Mouse (Mus musculus): Measurements from ENCODE around the gene Dnase2a. TPM values are rescaled to one million over a fixed set of nuclear protein-coding genes. Genes with fewer than 3 reads are reported as not detected.

The Dnase2a gene
- polyA plus RNA-seq, 1 experiment from 2014 or later: 12.9 TPM

DNA sequence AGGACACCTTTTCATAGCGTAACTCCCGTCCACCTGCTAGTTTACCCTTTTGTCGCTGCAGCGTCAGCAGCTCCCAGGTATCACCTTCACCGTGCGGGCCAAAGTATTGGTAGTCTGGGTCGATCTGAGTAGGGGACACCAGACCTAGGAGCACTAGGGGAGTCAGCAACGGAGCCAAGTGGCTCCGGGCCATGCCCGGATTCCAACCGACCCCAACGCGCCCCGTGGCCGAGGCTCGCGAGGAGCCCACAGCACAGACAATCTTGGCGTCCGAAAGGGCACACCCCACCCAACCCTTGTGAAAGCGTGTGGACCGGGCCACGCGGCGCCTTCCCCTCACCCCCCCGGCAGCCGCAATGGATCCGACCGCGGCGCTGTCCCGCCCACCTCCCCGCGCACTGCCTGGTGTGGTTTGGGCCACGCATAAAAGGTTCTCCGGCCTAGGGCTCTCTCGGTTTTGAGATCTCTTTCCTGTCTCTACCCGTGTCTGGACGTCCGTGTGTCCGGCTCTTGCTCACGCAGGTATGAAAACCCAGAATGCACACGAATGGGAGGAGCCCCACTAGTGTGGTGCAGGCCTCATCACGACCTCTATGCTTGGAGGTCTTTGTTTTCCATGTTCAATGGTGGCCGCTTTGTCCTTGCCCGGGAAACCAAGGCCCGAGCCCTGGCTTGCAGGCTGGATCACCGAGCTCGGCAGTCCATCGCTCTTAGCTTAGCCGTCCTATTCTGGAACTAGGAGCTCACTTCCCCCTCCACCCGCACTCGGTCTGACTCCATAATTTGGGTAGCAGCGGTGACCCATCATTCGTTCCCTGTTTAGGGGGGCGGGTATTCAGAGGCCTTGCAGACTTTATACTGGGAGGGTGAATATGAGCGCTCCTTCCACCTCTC lies 61.1 kb downstream of the Dnase2a start, which contains the start of the genes Gm49661, Prdx2 and Rnaseh2a:
Gene Gm49661, minus strand, starts transcription at position 193 of the 894 bp plus-strand sequence.
Gene Prdx2, plus strand, starts transcription at position 347 of the 894 bp plus-strand sequence.
Gene Rnaseh2a, minus strand, starts transcription at position 527 of the 894 bp plus-strand sequence.
- DNase-seq (ENCODE audit: low spot score): peak; percentile 69

DNA sequence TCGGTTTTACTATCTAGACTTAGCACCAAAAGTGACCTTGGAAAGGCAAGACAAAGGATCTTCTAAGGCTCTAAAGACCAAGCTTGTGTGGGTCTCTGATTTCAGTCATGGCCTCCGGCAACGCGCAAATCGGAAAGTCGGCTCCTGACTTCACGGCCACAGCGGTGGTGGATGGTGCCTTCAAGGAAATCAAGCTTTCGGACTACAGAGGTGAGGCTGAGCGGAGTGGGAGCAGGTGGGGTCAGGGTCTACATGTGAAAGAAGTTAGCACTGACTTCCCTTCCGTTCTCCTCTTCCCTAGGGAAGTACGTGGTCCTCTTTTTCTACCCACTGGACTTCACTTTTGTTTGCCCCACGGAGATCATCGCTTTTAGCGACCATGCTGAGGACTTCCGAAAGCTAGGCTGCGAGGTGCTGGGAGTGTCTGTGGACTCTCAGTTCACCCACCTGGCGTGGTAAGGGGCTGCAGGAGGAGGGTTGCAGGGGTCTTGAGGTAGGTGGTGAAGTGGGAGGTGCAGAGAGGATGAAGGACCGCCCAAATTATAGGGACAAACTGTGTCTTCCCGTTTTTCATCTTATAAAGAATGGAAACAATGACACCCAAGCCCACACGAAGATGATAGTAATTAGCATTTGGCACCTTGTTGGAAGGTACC lies 61.9 kb downstream of the Dnase2a start:
- DNase-seq (ENCODE audit: low spot score): no peak

- DNase-seq (ENCODE audit: low spot score): no peak
Measured at GRCm38 (mm10) chr8:84970913-84971312, 62.6 kb downstream of the Dnase2a start.

Small RNA genes within 50 kb of the gene (microRNA-seq; reads per million reads assigned to microRNA genes)
- not detected for gene Gm24197 (ENCODE audit: borderline number of aligned reads)
- gene Mir7069 (ENCODE audit: borderline number of aligned reads): 3.3 reads per million

Other genes starting within 250 kb of the Dnase2a start
- gene Ier2, start 245.7 kb upstream of the Dnase2a start, polyA plus RNA-seq (2015; fragmentation: Nextera tagmentation; extraction: Ambion mirVana): 76.9 and 86.0 TPM in 2 replicates
- 50.0 and 51.5 TPM in 2 replicates for gene Trmt1, start 222.3 kb upstream of the Dnase2a start, polyA plus RNA-seq (2015; fragmentation: Nextera tagmentation; extraction: Ambion mirVana)
- gene Nacc1, start 220.7 kb upstream of the Dnase2a start, polyA plus RNA-seq (2015; fragmentation: Nextera tagmentation; extraction: Ambion mirVana): 12.1 TPM in 2 replicates
- 8.1 and 8.8 TPM in 2 replicates for gene Lyl1, start 207.1 kb upstream of the Dnase2a start, polyA plus RNA-seq (2015; fragmentation: Nextera tagmentation; extraction: Ambion mirVana)
- 2.4 and 3.6 TPM in 2 replicates for gene G430095P16Rik, start 185.6 kb upstream of the Dnase2a start, polyA plus RNA-seq (2015; fragmentation: Nextera tagmentation; extraction: Ambion mirVana)
- 7.2 and 11.7 TPM in 2 replicates for gene Nfix, start 108.2 kb upstream of the Dnase2a start, polyA plus RNA-seq (2015; fragmentation: Nextera tagmentation; extraction: Ambion mirVana)
- gene Dand5, start 85.7 kb upstream of the Dnase2a start, polyA plus RNA-seq (2015; fragmentation: Nextera tagmentation; extraction: Ambion mirVana): 4.0 and 4.4 TPM in 2 replicates
- 56.4 and 57.4 TPM in 2 replicates for gene Gadd45gip1, start 77.0 kb upstream of the Dnase2a start, polyA plus RNA-seq (2015; fragmentation: Nextera tagmentation; extraction: Ambion mirVana)
- gene Rad23a, start 67.9 kb upstream of the Dnase2a start, polyA plus RNA-seq (2015; fragmentation: Nextera tagmentation; extraction: Ambion mirVana): 120 and 141 TPM in 2 replicates
- gene Calr, start 61.6 kb upstream of the Dnase2a start, polyA plus RNA-seq (2015; fragmentation: Nextera tagmentation; extraction: Ambion mirVana): 383 and 479 TPM in 2 replicates
- 92.4 and 93.1 TPM in 2 replicates for gene Farsa, start 51.6 kb upstream of the Dnase2a start, polyA plus RNA-seq (2015; fragmentation: Nextera tagmentation; extraction: Ambion mirVana)
- 104 and 110 TPM in 2 replicates for gene Syce2, start 36.4 kb upstream of the Dnase2a start, polyA plus RNA-seq (2015; fragmentation: Nextera tagmentation; extraction: Ambion mirVana)
- gene Gcdh, start 14.6 kb upstream of the Dnase2a start, polyA plus RNA-seq (2015; fragmentation: Nextera tagmentation; extraction: Ambion mirVana): 27.1 and 29.1 TPM in 2 replicates
- 0.37 and 0.43 TPM in 2 replicates for gene Klf1, start 6.6 kb upstream of the Dnase2a start, polyA plus RNA-seq (2015; fragmentation: Nextera tagmentation; extraction: Ambion mirVana)
- gene Mast1, start 28.8 kb downstream of the Dnase2a start, polyA plus RNA-seq (2015; fragmentation: Nextera tagmentation; extraction: Ambion mirVana): 0.08 and 0.22 TPM in 2 replicates
- gene Rtbdn, start 38.4 kb downstream of the Dnase2a start, polyA plus RNA-seq (2015; fragmentation: Nextera tagmentation; extraction: Ambion mirVana): 0.10 and 0.23 TPM in 2 replicates
- gene Gm49661, start 60.9 kb downstream of the Dnase2a start, polyA plus RNA-seq (2015; fragmentation: Nextera tagmentation; extraction: Ambion mirVana): not detected in 2 replicates
- 450 and 476 TPM in 2 replicates for gene Prdx2, start 61.0 kb downstream of the Dnase2a start, polyA plus RNA-seq (2015; fragmentation: Nextera tagmentation; extraction: Ambion mirVana)
- 150 TPM in 2 replicates for gene Rnaseh2a, start 61.2 kb downstream of the Dnase2a start, polyA plus RNA-seq (2015; fragmentation: Nextera tagmentation; extraction: Ambion mirVana)
- 71.2 and 71.6 TPM in 2 replicates for gene Junb, start 70.2 kb downstream of the Dnase2a start, polyA plus RNA-seq (2015; fragmentation: Nextera tagmentation; extraction: Ambion mirVana)
- gene Hook2, start 82.0 kb downstream of the Dnase2a start, polyA plus RNA-seq (2015; fragmentation: Nextera tagmentation; extraction: Ambion mirVana): 14.9 and 16.0 TPM in 2 replicates
- 0.12 TPM in 1 of 2 replicates, not detected in the other for gene Best2, start 106.0 kb downstream of the Dnase2a start, polyA plus RNA-seq (2015; fragmentation: Nextera tagmentation; extraction: Ambion mirVana)
- 90.7 and 95.8 TPM in 2 replicates for gene Asna1, start 116.7 kb downstream of the Dnase2a start, polyA plus RNA-seq (2015; fragmentation: Nextera tagmentation; extraction: Ambion mirVana)
- gene Trir, start 118.3 kb downstream of the Dnase2a start, polyA plus RNA-seq (2015; fragmentation: Nextera tagmentation; extraction: Ambion mirVana): 172 and 191 TPM in 2 replicates
- 27.4 and 29.0 TPM in 2 replicates for gene Tnpo2, start 128.4 kb downstream of the Dnase2a start, polyA plus RNA-seq (2015; fragmentation: Nextera tagmentation; extraction: Ambion mirVana)
- gene Fbxw9, start 151.5 kb downstream of the Dnase2a start, polyA plus RNA-seq (2015; fragmentation: Nextera tagmentation; extraction: Ambion mirVana): 15.0 and 18.0 TPM in 2 replicates
- gene Gm5741, start 159.4 kb downstream of the Dnase2a start, polyA plus RNA-seq (2015; fragmentation: Nextera tagmentation; extraction: Ambion mirVana): not detected in 2 replicates
- gene Dhps, start 163.2 kb downstream of the Dnase2a start, polyA plus RNA-seq (2015; fragmentation: Nextera tagmentation; extraction: Ambion mirVana): 78.0 and 80.5 TPM in 2 replicates
- gene Wdr83os, start 172.2 kb downstream of the Dnase2a start, polyA plus RNA-seq (2015; fragmentation: Nextera tagmentation; extraction: Ambion mirVana): 142 and 149 TPM in 2 replicates
- gene Wdr83, start 172.7 kb downstream of the Dnase2a start, polyA plus RNA-seq (2015; fragmentation: Nextera tagmentation; extraction: Ambion mirVana): 53.4 and 54.2 TPM in 2 replicates
- 64.0 and 68.4 TPM in 2 replicates for gene Man2b1, start 174.7 kb downstream of the Dnase2a start, polyA plus RNA-seq (2015; fragmentation: Nextera tagmentation; extraction: Ambion mirVana)
- 0.50 and 0.53 TPM in 2 replicates for gene Zfp791, start 214.5 kb downstream of the Dnase2a start, polyA plus RNA-seq (2015; fragmentation: Nextera tagmentation; extraction: Ambion mirVana)
- 0.05 TPM in 1 of 2 replicates, not detected in the other for gene Cks1brt, start 243.4 kb downstream of the Dnase2a start, polyA plus RNA-seq (2015; fragmentation: Nextera tagmentation; extraction: Ambion mirVana)

All from thymus, postnatal 0 days (tissue).